Mouse (Mus musculus) thymus, adult 2 months (tissue): ENCODE measurements at regions not wholly inside any gene's neighbourhood (a gene's known extent, or its start where the extent isn't known, plus 50 kb on each side); places are given as distances from the start of the nearest gene placed in this dataset.

Experiments used
- DNase-seq: peaks from one replicate; pipeline ENCODE4 v3.0.0; 2021
- H3K27ac ChIP-seq: fragments of 200-500 bp; 2 replicates; pipeline ENCODE4 v1.5.1; 2012; ENCODE audit warnings: low read length, control low read depth; ENCODE audit not compliant: control insufficient read depth, insufficient read depth
- H3K27me3 ChIP-seq: fragments of 200-500 bp; 2 replicates; pipeline ENCODE4 v1.6.1; 2012; ENCODE audit warnings: mild to moderate bottlenecking, low read length, moderate library complexity, mixed read lengths; ENCODE audit not compliant: control insufficient read depth, insufficient read depth
- H3K36me3 ChIP-seq: fragments of 200-500 bp; 2 replicates; pipeline ENCODE4 v1.6.1; 2012; ENCODE audit warnings: mild to moderate bottlenecking, low read length, moderate library complexity; ENCODE audit not compliant: control insufficient read depth, insufficient read depth
- H3K4me1 ChIP-seq: fragments of 200-500 bp; replicated peaks from 2 replicates; pipeline ENCODE4 v1.6.1; 2012; ENCODE audit warnings: low read length; ENCODE audit not compliant: control insufficient read depth, insufficient read depth
- H3K4me3 ChIP-seq: fragments of 200-500 bp; 2 replicates; pipeline ENCODE4 v1.5.1; 2012; ENCODE audit warnings: mild to moderate bottlenecking, low read length, control low read depth, moderate library complexity; ENCODE audit not compliant: control insufficient read depth, insufficient read depth
- CTCF ChIP-seq: fragments of 200-500 bp; IDR thresholded peaks from 2 replicates; pipeline ENCODE4 v1.5.1; 2012; ENCODE audit warnings: mild to moderate bottlenecking, control low read depth, low read length, moderate library complexity, borderline replicate concordance; ENCODE audit not compliant: control insufficient read depth, poor library complexity, insufficient read depth; ENCODE audit errors: extremely low read depth
- POLR2A ChIP-seq: fragments of 200-500 bp; IDR thresholded peaks from 2 replicates; pipeline ENCODE4 v1.6.1; 2012; ENCODE audit warnings: mild to moderate bottlenecking, low read length, control low read depth, moderate library complexity; ENCODE audit not compliant: control insufficient read depth, poor library complexity, insufficient read depth; ENCODE audit errors: extremely low read depth
- WGBS: fragments of 180-500 bp; shearing (Covaris S2); methylation state at CpG from one replicate; pipeline ENCODE4 v1.1.7; 2018; 5-methylcytosine and 5-hydroxymethylcytosine counted together

DNA sequence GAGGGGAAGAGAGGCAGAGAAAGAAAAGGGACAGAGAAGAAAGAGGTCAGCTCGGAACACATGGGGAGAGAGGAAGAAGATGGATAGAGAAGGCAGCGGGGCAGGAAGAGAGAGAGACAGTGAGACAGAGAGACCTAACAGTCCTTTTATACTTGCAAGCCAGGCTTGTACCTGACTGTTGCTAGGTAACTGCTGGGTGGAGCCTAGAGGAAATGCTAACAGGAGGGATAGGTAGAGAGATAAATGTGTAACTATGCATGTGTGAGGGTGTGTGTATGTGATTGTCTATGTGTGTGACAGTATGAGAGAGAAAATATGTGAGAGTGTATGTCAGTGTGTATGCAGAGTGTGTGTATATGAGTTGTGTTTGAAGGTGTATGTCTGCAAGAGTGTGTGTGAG lies 161.8 kb downstream of the Actr3 start:
- no peak for TF ChIP-seq CTCF
- no peak for TF ChIP-seq POLR2A
- no peak overlapping the region for H3K4me3 ChIP-seq
- H3K27me3 ChIP-seq = no peaks in the 10 kb centered on the region
- H3K36me3 ChIP-seq = no peaks in the 10 kb centered on the region
- DNase-seq = no peak
- H3K4me1 ChIP-seq = no peaks in the 10 kb centered on the region
- no peak overlapping the region for H3K27ac ChIP-seq
- WGBS = 87% methylated on average over 2 of the region's 2 CpGs

DNA sequence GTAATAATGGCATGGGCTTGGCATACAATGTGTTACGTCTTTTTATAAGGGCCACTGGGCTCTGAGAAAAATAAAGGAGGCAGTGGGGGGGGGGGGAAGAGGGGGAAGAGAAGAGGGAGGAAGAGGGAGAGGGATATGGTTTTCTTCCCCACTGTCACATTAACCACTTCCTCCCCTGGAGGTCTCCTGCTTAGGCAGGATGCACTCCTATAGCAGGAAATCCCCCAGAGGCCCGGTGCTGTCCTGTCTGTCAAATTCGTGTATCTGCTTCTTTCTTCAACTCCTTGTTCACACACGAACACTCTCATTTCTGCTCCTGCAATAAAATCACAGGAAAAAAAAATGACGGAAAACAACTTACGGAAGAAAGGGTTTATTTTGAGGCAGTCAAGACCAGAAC lies 171.8 kb downstream of the Actr3 start:
- 21% methylated on average over 6 of the region's 6 CpGs for WGBS
- no peaks in the 10 kb centered on the region for H3K36me3 ChIP-seq
- no peak overlapping the region for H3K4me3 ChIP-seq
- TF ChIP-seq CTCF = no peak
- TF ChIP-seq POLR2A = no peak
- no peaks in the 10 kb centered on the region for H3K4me1 ChIP-seq
- no peak for DNase-seq
- no peak overlapping the region for H3K27ac ChIP-seq
- H3K27me3 ChIP-seq = no peaks in the 10 kb centered on the region

DNA sequence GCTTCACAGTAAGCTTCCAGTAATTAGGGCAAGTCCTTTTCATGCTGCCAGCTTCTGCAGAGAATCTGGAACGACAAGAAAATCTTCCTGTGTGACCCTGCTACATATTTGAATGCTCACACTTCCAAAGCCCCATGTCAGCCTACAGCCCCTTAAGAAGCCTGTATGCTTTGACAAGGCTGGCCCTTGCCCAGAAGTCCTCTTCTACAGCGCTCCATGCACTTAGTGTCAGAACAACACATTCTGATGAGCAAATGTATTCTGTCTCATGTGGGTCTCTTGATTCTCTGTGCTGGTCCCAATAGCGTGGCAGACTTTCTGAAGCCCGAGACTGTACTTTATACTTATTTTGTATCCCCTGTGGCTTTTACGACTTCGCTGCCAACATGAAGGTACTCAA lies 172.5 kb downstream of the Actr3 start:
- Histone ChIP-seq H3K27ac (no peak overlapping the region), H3K27me3 (no peaks in the 10 kb centered on the region)
- 87% methylated on average over 6 of the region's 6 CpGs for WGBS

DNA sequence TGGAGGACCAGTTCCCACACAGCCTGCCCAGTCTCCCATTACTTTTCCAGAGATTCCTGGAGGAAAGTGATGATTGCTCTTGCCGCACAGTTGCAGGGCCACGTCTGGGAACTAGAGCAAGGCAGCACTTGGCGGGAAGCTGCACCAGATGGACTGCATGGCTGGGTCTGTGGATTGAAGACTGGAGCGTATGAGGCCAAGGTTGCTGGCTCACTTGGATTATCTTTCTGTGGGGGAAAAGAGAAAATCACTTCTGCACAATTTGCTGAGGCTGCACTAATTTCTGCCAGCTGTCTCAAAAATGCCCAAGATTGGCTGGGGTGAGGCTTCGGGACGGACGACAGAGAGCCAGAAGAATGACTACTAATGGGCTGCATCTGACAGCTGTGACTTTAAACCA lies 193.2 kb downstream of the Actr3 start:
- 95% methylated on average over 7 of the region's 7 CpGs for WGBS

More for the DNA sequence above, 172.5 kb downstream of the Actr3 start:
- Histone ChIP-seq H3K36me3 (no peaks in the 10 kb centered on the region), H3K4me3 (no peak overlapping the region), H3K4me1 (no peaks in the 10 kb centered on the region)
- no peak for TF ChIP-seq CTCF
- no peak for TF ChIP-seq POLR2A
- DNase-seq = no peak

DNA sequence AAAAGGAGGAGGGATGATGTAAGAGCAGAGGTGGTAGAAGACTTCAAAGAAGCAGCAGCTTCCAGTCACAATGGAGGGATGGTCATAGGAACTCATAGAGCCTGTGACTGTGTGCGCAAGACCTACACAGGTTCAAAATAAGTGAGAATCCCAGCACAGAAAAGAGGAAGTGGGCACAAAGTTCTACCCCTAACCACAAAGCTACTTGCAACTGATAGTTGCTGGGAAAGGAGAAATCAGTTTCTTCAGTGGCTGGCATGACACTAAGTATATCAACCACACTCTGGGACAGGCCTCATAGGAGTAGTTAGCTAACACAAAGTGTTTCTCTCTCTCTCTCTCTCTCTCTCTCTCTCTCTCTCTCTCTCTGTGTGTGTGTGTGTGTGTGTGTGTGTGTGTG lies 193.8 kb downstream of the Actr3 start:
- Histone ChIP-seq H3K36me3 (no peaks in the 10 kb centered on the region), H3K4me1 (no peaks in the 10 kb centered on the region), H3K4me3 (no peak overlapping the region), H3K27me3 (no peaks in the 10 kb centered on the region), H3K27ac (no peak overlapping the region)
- 20% methylated on average over 1 of the region's 1 CpGs for WGBS
- DNase-seq = no peak
- TF ChIP-seq POLR2A (no peak), CTCF (no peak)

More for the DNA sequence above, 193.2 kb downstream of the Actr3 start:
- TF ChIP-seq POLR2A = no peak
- TF ChIP-seq CTCF = no peak
- Histone ChIP-seq H3K27me3 (no peaks in the 10 kb centered on the region), H3K36me3 (no peaks in the 10 kb centered on the region), H3K27ac (no peak overlapping the region), H3K4me1 (no peaks in the 10 kb centered on the region), H3K4me3 (no peak overlapping the region)
- DNase-seq = no peak

DNA sequence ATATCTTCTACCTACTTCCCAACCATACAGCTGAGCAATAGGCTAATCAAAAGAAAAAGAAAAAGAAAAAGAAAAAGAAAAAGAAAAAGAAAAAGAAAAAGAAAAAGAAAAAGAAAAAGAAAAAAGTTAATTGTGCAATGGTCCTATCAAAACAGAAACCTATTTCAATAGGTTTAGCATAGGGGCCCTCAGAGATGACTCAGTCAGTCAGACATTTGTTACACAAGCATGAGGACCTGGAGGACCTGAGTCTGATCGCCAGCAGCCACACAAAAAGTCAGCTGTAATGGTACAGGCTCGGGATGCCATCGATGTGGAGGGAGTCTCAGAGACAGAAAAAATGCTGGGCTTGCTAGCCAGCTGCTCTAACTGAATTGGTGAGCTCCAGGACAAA lies 197.9 kb downstream of the Actr3 start:
- WGBS = 90% methylated on average over 3 of the region's 3 CpGs
- H3K4me3 ChIP-seq = no peak overlapping the region

DNA sequence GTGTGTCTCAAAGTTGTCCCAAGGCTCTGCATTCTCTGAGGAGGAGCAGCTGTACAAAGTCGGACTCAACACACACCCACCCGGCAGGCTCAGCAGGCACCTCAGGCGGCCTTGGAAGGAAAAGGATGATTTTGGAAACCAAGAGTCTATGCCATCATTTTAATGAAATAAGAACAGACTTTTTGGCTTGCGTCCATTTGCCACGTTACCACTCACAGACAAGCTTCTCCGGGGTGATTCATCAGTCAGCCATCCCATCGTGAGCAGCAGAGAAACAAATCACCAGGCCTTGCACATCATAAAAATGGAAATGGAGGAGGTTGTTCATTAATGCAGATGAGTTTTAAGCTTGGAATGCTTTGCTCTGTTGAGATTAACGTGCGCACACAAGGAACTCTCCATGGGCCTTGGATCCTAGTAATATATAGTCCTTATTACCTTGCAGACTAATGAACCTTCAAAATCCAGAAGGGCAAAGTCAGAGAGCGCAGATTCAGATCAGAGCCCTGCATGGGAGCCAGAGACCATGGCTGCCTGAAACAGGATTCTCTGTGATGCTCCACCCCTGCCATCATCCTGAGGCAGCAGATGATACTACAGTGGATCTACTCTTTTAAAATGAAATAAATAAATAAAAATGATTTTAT lies 198.5 kb downstream of the Actr3 start:
- 97% methylated on average over 10 of the region's 10 CpGs for WGBS

More for the DNA sequence above, 197.9 kb downstream of the Actr3 start:
- no peaks in the 10 kb centered on the region for H3K27me3 ChIP-seq
- H3K4me1 ChIP-seq = no peaks in the 10 kb centered on the region
- TF ChIP-seq POLR2A (no peak), CTCF (no peak)
- no peak for DNase-seq
- H3K27ac ChIP-seq = no peak overlapping the region
- no peaks in the 10 kb centered on the region for H3K36me3 ChIP-seq

More for the DNA sequence above, 198.5 kb downstream of the Actr3 start:
- Histone ChIP-seq H3K27me3 (no peaks in the 10 kb centered on the region), H3K27ac (no peak overlapping the region), H3K4me3 (no peak overlapping the region), H3K4me1 (no peaks in the 10 kb centered on the region), H3K36me3 (no peaks in the 10 kb centered on the region)
- TF ChIP-seq CTCF (no peak), POLR2A (no peak)
- no peak for DNase-seq
